Mouse (Mus musculus) limb, embryonic 10.5 days (tissue): ENCODE measurements around the gene Synm. TPM values are rescaled to one million over a fixed set of nuclear protein-coding genes. Genes with fewer than 3 reads are reported as not detected.

Experiments used
- DNase-seq: peaks from one replicate; pipeline ENCODE4 v3.0.0-alpha.2; 2017; ENCODE audit warnings: low spot score
- H3K27ac ChIP-seq: fragments of 300-500 bp; sonication (generic); 2 replicates; pipeline ENCODE4 v1.5.1; 2016; ENCODE audit warnings: mild to moderate bottlenecking
- H3K27me3 ChIP-seq: fragments of 300-500 bp; sonication (generic); 2 replicates; pipeline ENCODE4 v1.6.1; 2016; ENCODE audit warnings: low read depth, mild to moderate bottlenecking; ENCODE audit not compliant: poor library complexity, severe bottlenecking
- H3K36me3 ChIP-seq: fragments of 300-500 bp; sonication (generic); 2 replicates; pipeline ENCODE4 v1.6.1; 2016; ENCODE audit warnings: mild to moderate bottlenecking, moderate library complexity
- H3K4me1 ChIP-seq: fragments of 300-500 bp; sonication (generic); 2 replicates; pipeline ENCODE4 v1.6.1; 2016
- H3K4me3 ChIP-seq: fragments of 300-500 bp; sonication (generic); 2 replicates; pipeline ENCODE4 v1.5.1; 2016; ENCODE audit warnings: mild to moderate bottlenecking, moderate library complexity
- H3K9me3 ChIP-seq: fragments of 300-500 bp; sonication (generic); replicated peaks from 2 replicates; pipeline ENCODE4 v1.6.1; 2016; ENCODE audit warnings: mild to moderate bottlenecking
- WGBS: fragments of 180-500 bp; shearing (Covaris S2); methylation state at CpG from one replicate; pipeline ENCODE4 v1.1.7; 2016; 5-methylcytosine and 5-hydroxymethylcytosine counted together
- polyA plus RNA-seq: library from polyadenylated mRNA; unstranded; fragments of >200 nt; fragmentation: Nextera tagmentation; extraction: Ambion mirVana; gene quantifications from 2 replicates; pipeline ENCODE4 v1.2.1, GENCODE M21; 2016

Synm gene
- polyA plus RNA-seq, 1 experiment from 2014 or later = 0.29 TPM

DNA sequence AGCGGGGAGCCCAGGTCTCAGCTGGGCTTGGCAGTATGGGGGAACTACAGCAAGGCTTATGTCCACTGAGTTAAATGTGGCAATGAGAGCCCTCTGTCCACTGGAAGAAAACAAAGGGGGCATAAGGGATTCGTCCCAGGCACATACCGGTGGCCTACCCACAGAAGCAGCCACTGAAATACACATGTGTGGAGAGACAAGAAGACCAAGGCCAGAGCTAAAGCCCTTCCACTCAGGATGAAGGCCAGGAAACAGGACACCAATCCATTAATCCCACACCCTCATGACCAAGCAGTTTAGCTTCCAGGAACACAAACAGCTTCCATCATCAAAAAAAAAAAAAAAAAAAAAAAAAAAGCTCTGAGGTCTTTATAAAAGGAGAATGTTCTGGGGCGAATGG lies 19.2 kb downstream of the Synm start:
- H3K36me3 ChIP-seq = no peaks in the 10 kb centered on the region
- H3K4me1 ChIP-seq = peaks cover 31% of the 10 kb centered on the region
- H3K9me3 ChIP-seq = no peaks in the 10 kb centered on the region
- no peaks in the 10 kb centered on the region for H3K27me3 ChIP-seq
- DNase-seq = no peak
- WGBS = 88% methylated on average over 4 of the region's 4 CpGs
- H3K4me3 ChIP-seq = no peak overlapping the region
- H3K27ac ChIP-seq = no peak overlapping the region; the same call in 1 of the 2 replicates

- Histone ChIP-seq H3K9me3 (no peaks in the 10 kb centered on the region), H3K4me1 (peaks cover 9% of the 10 kb centered on the region), H3K36me3 (peaks cover 37% of the 10 kb centered on the region), H3K27me3 (no peaks in the 10 kb centered on the region), H3K4me3 (no peak overlapping the region), H3K27ac (no peak overlapping the region)
- WGBS = 92% methylated on average over 4 of the region's 4 CpGs
- DNase-seq = no peak
These were observed 27.3 kb downstream of the Synm start for GRCm38 (mm10) chr7:67732276-67732675.

GRCm38 (mm10) chr7:67730431-67731110 lies 29.0 kb downstream of the Synm start:
- Histone ChIP-seq H3K4me3 (no peak overlapping the region), H3K36me3 (peaks cover 54% of the 10 kb centered on the region), H3K4me1 (no peaks in the 10 kb centered on the region), H3K9me3 (no peaks in the 10 kb centered on the region), H3K27ac (no peak overlapping the region), H3K27me3 (no peaks in the 10 kb centered on the region)
- DNase-seq = no peak
- 77% methylated on average over 5 of the region's 5 CpGs for WGBS

GRCm38 (mm10) chr7:67728809-67729208 lies 30.7 kb downstream of the Synm start:
- no peaks in the 10 kb centered on the region for H3K9me3 ChIP-seq
- no peak overlapping the region for H3K4me3 ChIP-seq
- DNase-seq = no peak
- no peak overlapping the region for H3K27ac ChIP-seq
- H3K4me1 ChIP-seq = no peaks in the 10 kb centered on the region
- 91% methylated on average over 4 of the region's 4 CpGs for WGBS
- H3K36me3 ChIP-seq = peaks cover 62% of the 10 kb centered on the region
- no peaks in the 10 kb centered on the region for H3K27me3 ChIP-seq

DNA sequence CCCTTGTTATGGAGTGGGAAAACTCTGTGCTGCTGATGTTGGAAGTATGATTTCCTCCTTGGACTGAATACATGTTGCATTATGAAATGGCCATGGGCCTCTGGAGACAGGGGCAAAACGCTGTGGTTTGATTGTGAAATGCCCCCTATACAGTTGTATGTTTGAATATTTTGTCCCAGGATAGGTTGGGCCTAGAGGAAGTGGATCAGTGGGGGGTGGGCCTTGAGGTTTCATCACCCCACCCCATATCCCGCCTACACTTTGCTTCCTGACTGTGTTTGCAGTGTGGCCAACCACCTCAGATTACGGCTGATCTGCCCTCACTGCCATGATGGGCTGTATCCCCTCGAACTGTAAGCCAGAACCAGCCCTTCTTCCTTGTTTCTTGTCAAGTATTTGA lies 31.3 kb downstream of the Synm start:
- Histone ChIP-seq H3K4me3 (no peak overlapping the region), H3K36me3 (peaks cover 59% of the 10 kb centered on the region), H3K4me1 (no peaks in the 10 kb centered on the region), H3K27me3 (no peaks in the 10 kb centered on the region), H3K27ac (no peak overlapping the region), H3K9me3 (no peaks in the 10 kb centered on the region)
- 90% methylated on average over 4 of the region's 4 CpGs for WGBS
- DNase-seq = no peak

DNA sequence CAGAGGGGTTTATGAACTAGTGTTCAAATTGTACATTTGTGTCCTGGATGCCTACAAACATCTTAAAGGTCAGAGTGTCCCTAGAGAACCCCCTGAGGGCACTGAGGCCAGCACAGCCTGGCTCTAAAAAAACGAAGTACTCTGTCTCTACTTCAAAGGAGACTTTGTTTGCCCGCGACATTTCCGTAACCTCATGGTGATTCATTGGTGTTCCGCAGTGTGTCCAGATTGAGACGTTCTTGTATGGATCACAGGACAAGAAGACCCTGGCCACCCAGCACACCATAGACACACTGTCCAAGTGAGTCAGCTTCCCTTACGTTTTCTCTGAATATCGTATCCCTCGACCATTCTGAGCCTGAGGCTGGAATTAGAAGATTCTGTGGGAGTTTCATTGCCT lies 34.5 kb downstream of the Synm start:
- H3K27me3 ChIP-seq = no peaks in the 10 kb centered on the region
- no peak for DNase-seq
- no peaks in the 10 kb centered on the region for H3K4me1 ChIP-seq
- no peak overlapping the region for H3K4me3 ChIP-seq
- H3K27ac ChIP-seq = no peak overlapping the region
- H3K36me3 ChIP-seq = peaks cover 85% of the 10 kb centered on the region
- 66% methylated on average over 9 of the region's 9 CpGs for WGBS
- no peaks in the 10 kb centered on the region for H3K9me3 ChIP-seq

DNA sequence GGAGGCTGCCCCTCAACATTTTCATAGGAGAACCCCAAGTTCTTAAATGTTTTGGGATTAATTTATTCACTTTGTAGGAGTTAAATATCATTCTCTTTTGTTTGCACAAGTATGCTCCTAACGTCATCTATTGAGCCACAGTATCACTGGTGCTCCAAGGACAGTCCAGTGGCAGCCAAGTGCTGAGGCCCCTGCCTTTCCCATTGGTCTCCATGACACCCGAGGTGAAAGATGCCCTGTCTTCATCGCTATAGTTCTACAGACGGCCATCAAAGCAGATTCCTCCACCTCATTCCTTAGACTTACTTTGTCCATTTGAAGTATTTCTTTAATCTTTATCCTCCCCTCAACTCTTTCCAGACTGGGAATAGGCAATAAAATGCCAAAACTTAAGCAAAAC lies 35.0 kb downstream of the Synm start:
- no peaks in the 10 kb centered on the region for H3K9me3 ChIP-seq
- H3K27me3 ChIP-seq = no peaks in the 10 kb centered on the region
- no peak for DNase-seq
- H3K4me1 ChIP-seq = no peaks in the 10 kb centered on the region
- H3K4me3 ChIP-seq = no peak overlapping the region
- H3K36me3 ChIP-seq = peaks cover 90% of the 10 kb centered on the region
- H3K27ac ChIP-seq = no peak overlapping the region
- WGBS = 69% methylated on average over 4 of the region's 4 CpGs

- H3K4me1 ChIP-seq = no peaks in the 10 kb centered on the region
- peaks cover 90% of the 10 kb centered on the region for H3K36me3 ChIP-seq
- 49% methylated on average over 2 of the region's 2 CpGs for WGBS
- H3K9me3 ChIP-seq = no peaks in the 10 kb centered on the region
- DNase-seq = no peak
- no peaks in the 10 kb centered on the region for H3K27me3 ChIP-seq
- H3K4me3 ChIP-seq = no peak overlapping the region
- H3K27ac ChIP-seq = no peak overlapping the region
These were observed 37.4 kb downstream of the Synm start for GRCm38 (mm10) chr7:67722163-67722562.

DNA sequence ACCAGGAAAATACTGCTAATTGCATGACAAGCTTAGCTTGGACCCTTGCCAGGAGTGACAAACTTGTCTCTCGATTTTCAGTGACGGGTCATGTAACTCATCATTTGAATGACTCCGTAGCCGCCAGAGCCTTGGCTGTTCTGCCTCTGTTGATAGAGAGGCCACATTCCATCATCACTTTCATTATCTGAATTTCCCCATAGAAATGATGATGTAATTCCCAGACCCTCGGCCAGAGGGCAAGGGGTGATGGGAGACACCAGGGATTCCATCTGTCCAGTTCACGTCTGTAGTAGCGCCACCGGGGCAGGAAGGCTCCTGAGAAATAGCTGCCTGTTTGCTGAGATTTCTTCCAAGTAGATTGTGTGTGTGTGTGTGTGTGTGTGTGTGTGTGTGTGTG lies 40.7 kb downstream of the Synm start:
- no peak for DNase-seq
- no peak overlapping the region for H3K27ac ChIP-seq
- peaks cover 90% of the 10 kb centered on the region for H3K36me3 ChIP-seq
- 88% methylated on average over 8 of the region's 8 CpGs for WGBS
- H3K4me3 ChIP-seq = no peak overlapping the region
- no peaks in the 10 kb centered on the region for H3K9me3 ChIP-seq
- no peaks in the 10 kb centered on the region for H3K4me1 ChIP-seq
- H3K27me3 ChIP-seq = no peaks in the 10 kb centered on the region

DNA sequence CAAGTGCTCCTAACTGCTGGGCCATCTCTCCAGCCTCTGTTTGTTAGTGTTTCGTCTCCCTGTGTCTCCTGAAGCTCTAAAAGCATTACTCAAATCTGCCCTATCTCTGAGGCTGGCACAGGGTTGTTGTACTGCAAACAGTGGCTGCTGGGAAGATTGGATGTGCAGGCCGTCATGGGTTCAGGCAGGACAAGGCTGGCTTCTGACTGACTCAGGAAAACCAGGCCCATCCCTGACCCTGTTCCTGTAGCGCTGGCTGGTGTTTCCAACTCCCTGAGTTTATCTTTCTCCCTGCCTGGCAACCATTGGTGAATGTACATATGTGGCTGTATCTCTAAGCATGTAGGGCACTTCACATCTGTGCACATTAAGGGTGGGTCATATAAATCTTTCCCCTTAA lies 42.0 kb downstream of the Synm start:
- Histone ChIP-seq H3K4me1 (no peaks in the 10 kb centered on the region), H3K27me3 (no peaks in the 10 kb centered on the region), H3K4me3 (no peak overlapping the region), H3K36me3 (peaks cover 92% of the 10 kb centered on the region), H3K27ac (no peak overlapping the region), H3K9me3 (no peaks in the 10 kb centered on the region)
- 87% methylated on average over 3 of the region's 3 CpGs for WGBS
- DNase-seq = no peak

DNA sequence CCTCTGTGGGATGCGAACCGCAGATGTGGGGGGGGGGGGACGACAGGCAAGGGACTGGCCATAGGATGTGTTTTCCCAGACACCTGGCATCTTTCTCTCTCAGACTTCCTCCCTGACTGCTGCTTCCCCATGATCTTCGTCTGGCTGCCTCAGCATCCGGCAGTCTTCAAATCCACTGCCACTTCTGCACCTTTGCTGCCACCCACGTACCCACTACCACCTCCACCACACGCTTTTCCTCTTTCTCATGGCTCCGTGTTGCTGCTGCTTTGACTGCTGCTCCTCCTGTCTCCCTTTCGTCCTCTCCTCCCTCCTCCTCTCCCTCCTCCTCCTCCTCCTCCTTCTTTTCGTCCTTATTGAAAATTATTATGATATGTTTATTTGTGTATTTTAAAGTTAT lies 42.6 kb downstream of the Synm start:
- Histone ChIP-seq H3K9me3 (no peaks in the 10 kb centered on the region), H3K4me3 (no peak overlapping the region), H3K27me3 (no peaks in the 10 kb centered on the region), H3K36me3 (peaks cover 92% of the 10 kb centered on the region), H3K4me1 (no peaks in the 10 kb centered on the region), H3K27ac (no peak overlapping the region)
- no peak for DNase-seq
- WGBS = 87% methylated on average over 10 of the region's 10 CpGs

GRCm38 (mm10) chr7:67716213-67716878 lies 43.2 kb downstream of the Synm start:
- WGBS = 89% methylated on average over 10 of the region's 11 CpGs
- no peak overlapping the region for H3K4me3 ChIP-seq
- H3K27ac ChIP-seq = no peak overlapping the region
- no peaks in the 10 kb centered on the region for H3K4me1 ChIP-seq
- H3K36me3 ChIP-seq = peaks cover 95% of the 10 kb centered on the region
- DNase-seq = no peak
- H3K27me3 ChIP-seq = no peaks in the 10 kb centered on the region
- H3K9me3 ChIP-seq = no peaks in the 10 kb centered on the region

DNA sequence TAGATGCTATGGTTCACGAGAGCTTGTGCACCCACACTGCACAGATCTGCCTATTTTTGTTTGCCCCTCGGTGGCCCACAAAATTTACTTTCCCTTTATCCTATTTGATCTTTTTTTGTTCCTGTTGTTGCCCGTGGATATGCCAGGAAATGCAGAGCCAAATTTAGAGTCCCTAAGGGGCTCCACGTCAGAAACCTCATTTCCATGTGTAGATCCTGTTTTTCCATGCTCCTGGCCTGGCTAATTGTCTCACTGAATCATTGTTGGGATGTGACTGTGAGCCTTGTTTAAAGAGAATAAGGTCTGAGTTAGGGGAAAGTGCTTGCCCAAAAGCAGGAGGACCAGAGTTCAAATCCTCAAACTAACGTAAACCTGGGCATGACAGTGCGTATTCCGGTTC lies 44.4 kb downstream of the Synm start:
- Histone ChIP-seq H3K9me3 (no peaks in the 10 kb centered on the region), H3K27me3 (no peaks in the 10 kb centered on the region), H3K36me3 (peaks cover 97% of the 10 kb centered on the region), H3K4me1 (no peaks in the 10 kb centered on the region), H3K4me3 (no peak overlapping the region), H3K27ac (0 out of 2 replicates have a peak overlapping the region, but pooled peaks have one; percentile 19)
- no peak for DNase-seq
- WGBS = 85% methylated on average over 7 of the region's 7 CpGs
